Mouse (Mus musculus): Measurements from ENCODE around the gene Kcnip4. TPM values are rescaled to one million over a fixed set of nuclear protein-coding genes. Genes with fewer than 3 reads are reported as not detected.

Kcnip4 gene
- polyA plus RNA-seq, 1 experiment from 2014 or later, result 26.1 TPM

DNA sequence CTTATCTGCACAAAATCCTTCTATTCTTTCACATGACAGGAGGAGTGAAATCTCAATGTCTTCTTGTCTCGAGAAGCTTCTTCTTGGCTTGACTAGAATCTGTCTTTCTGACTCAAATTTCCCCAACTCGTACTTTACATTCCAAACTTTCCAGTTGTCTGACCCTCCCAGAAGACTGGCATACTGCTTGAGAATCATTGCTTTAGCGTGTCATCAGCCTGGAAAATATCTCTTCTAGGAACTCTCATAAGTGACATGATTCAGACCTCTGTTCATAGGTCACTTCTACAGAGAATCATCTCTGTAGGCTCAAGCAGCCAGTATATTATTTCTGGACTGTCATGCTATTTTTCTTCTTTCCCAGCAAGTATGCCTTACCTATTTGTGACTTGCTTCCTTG lies 26.0 kb downstream of the Kcnip4 start:
- Histone ChIP-seq H3K36me3 (ENCODE audit: control insufficient read depth, insufficient read depth, low read length) (no peaks in the 10 kb centered on the region), H3K9me3 (ENCODE audit: control insufficient read depth, low read length) (no peaks in the 10 kb centered on the region), H3K27me3 (ENCODE audit: control insufficient read depth, insufficient read depth, low read length) (no peaks in the 10 kb centered on the region), H3K9ac (replicated peaks; ENCODE audit: low read depth, low read length) (no peak overlapping the region), H3K4me1 (ENCODE audit: control insufficient read depth, insufficient read depth, low read length) (no peaks in the 10 kb centered on the region), H3K27ac (ENCODE audit: low read depth, low read length) (no peak overlapping the region), H3K4me2 (ENCODE audit: low read depth, low read length) (no peak overlapping the region), H3K4me3 (ENCODE audit: low read depth, low read length) (no peak overlapping the region)
- 89% methylated on average over 3 of the region's 3 CpGs for WGBS
- no peak for ATAC-seq (ENCODE audit: low read depth)

DNA sequence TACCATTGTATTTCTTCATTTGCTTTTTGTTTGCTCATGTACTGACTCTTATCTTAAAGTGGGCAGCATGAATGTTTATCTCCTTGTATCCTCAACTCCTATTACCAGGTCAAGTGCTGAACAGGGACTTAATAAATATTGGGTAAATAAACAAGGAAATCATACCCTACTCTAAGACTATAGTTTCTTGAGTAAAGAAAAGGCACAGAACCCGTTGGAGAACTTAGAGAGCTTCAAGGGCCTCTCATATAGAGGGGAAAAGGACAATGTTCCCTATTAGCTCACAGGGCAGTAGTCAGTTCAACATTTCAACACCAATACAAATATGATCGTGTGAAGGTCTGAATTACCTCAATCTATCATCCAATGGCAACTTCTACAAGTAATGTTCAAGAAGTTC lies 37.4 kb downstream of the Kcnip4 start:
- WGBS, result 88% methylated on average over 2 of the region's 2 CpGs
- ATAC-seq (ENCODE audit: low read depth), result no peak
- H3K27me3 ChIP-seq (ENCODE audit: control insufficient read depth, insufficient read depth, low read length), result no peaks in the 10 kb centered on the region
- H3K4me3 ChIP-seq (ENCODE audit: low read depth, low read length), result no peak overlapping the region
- no peak overlapping the region for H3K4me2 ChIP-seq (ENCODE audit: low read depth, low read length)
- H3K9me3 ChIP-seq (ENCODE audit: control insufficient read depth, low read length), result no peaks in the 10 kb centered on the region
- H3K9ac ChIP-seq (replicated peaks; ENCODE audit: low read depth, low read length), result no peak overlapping the region
- H3K36me3 ChIP-seq (ENCODE audit: control insufficient read depth, insufficient read depth, low read length), result no peaks in the 10 kb centered on the region
- no peaks in the 10 kb centered on the region for H3K4me1 ChIP-seq (ENCODE audit: control insufficient read depth, insufficient read depth, low read length)
- H3K27ac ChIP-seq (ENCODE audit: low read depth, low read length), result no peak overlapping the region

DNA sequence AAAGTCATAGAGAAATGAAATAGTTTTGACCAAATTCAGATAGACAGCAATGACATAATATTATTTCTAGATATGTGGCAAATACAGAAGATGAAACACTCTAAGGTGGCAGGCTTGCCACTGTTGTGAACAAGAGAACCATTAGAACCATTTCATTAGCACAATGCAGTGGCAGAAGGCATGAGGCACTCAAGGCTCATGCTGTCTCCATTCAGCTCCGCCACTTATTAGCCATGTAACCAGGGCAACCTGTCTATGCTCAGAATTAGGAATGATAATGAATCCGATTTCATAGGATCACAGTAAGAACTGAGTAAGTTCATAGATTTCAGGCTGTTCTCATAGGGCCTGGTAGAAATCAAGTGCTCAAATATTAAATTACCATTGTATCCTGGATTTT lies 54.0 kb downstream of the Kcnip4 start:
- no peaks in the 10 kb centered on the region for H3K9me3 ChIP-seq (ENCODE audit: control insufficient read depth, low read length)
- no peaks in the 10 kb centered on the region for H3K27me3 ChIP-seq (ENCODE audit: control insufficient read depth, insufficient read depth, low read length)
- no peaks in the 10 kb centered on the region for H3K36me3 ChIP-seq (ENCODE audit: control insufficient read depth, insufficient read depth, low read length)
- H3K4me1 ChIP-seq (ENCODE audit: control insufficient read depth, insufficient read depth, low read length), result no peaks in the 10 kb centered on the region
- H3K4me3 ChIP-seq (ENCODE audit: low read depth, low read length), result no peak overlapping the region
- WGBS, result 68% methylated on average over 2 of the region's 2 CpGs
- no peak overlapping the region for H3K4me2 ChIP-seq (ENCODE audit: low read depth, low read length)
- H3K27ac ChIP-seq (ENCODE audit: low read depth, low read length), result no peak overlapping the region
- no peak for ATAC-seq (ENCODE audit: low read depth)
- H3K9ac ChIP-seq (replicated peaks; ENCODE audit: low read depth, low read length), result no peak overlapping the region

DNA sequence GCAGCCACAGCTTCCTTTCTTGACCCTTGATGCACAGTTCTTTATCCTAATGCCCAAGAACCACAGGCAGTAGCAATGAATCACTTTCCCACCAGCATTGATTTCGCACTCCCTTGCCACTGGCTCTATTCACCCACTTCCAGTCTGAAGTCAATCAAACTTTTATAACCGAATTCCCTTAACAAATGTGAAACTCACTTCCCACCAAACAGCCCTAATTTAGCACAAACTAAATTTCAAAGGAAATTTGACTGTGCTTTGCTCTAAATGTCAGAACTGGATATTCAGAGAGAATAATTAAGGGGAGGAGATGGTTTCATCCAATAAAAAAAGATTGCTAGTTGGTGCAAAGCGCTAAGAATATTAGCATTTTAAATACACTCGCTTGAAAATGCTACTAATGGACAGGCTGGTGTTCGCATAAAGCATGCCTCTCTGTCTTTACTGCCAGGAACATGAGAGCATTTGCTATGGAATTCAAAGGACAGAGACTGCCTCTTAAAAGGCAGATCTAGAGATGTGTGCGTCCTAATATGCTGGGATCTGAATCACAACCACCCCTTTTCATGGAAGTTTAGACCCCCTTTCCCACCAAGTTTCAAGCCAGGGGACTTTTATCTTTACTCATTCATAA lies 63.9 kb downstream of the Kcnip4 start:
- Histone ChIP-seq H3K9me3 (ENCODE audit: control insufficient read depth, low read length) (no peaks in the 10 kb centered on the region), H3K9ac (replicated peaks; ENCODE audit: low read depth, low read length) (no peak overlapping the region), H3K27me3 (ENCODE audit: control insufficient read depth, insufficient read depth, low read length) (no peaks in the 10 kb centered on the region), H3K4me3 (ENCODE audit: low read depth, low read length) (no peak overlapping the region), H3K4me2 (ENCODE audit: low read depth, low read length) (no peak overlapping the region), H3K4me1 (ENCODE audit: control insufficient read depth, insufficient read depth, low read length) (no peaks in the 10 kb centered on the region), H3K27ac (ENCODE audit: low read depth, low read length) (no peak overlapping the region), H3K36me3 (ENCODE audit: control insufficient read depth, insufficient read depth, low read length) (no peaks in the 10 kb centered on the region)
- ATAC-seq (ENCODE audit: low read depth), result no peak
- 43% methylated on average over 6 of the region's 6 CpGs for WGBS

DNA sequence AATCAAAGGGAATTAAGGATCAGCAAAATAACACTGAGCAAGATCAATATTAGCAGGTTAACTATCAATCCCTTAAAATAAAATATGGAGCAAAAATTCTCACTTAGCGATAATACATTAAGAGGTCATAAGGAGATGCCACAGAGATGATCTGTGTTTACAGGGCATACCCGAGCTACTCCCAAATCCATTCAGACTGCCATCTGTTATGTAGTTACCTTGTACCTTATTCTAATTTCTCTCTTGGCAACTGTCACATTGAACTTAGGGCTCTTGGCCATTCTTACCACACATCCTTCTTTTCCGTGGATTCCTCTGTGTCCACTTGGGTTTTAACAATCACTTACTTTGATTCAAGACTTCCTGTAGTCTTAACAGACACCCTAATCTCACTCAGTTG lies 71.6 kb downstream of the Kcnip4 start:
- H3K4me2 ChIP-seq (ENCODE audit: low read depth, low read length), result no peak overlapping the region
- no peaks in the 10 kb centered on the region for H3K36me3 ChIP-seq (ENCODE audit: control insufficient read depth, insufficient read depth, low read length)
- H3K9me3 ChIP-seq (ENCODE audit: control insufficient read depth, low read length), result no peaks in the 10 kb centered on the region
- H3K9ac ChIP-seq (replicated peaks; ENCODE audit: low read depth, low read length), result no peak overlapping the region
- WGBS, result 90% methylated on average over 3 of the region's 3 CpGs
- H3K27me3 ChIP-seq (ENCODE audit: control insufficient read depth, insufficient read depth, low read length), result no peaks in the 10 kb centered on the region
- H3K4me3 ChIP-seq (ENCODE audit: low read depth, low read length), result no peak overlapping the region
- H3K27ac ChIP-seq (ENCODE audit: low read depth, low read length), result no peak overlapping the region
- H3K4me1 ChIP-seq (ENCODE audit: control insufficient read depth, insufficient read depth, low read length), result no peaks in the 10 kb centered on the region
- ATAC-seq (ENCODE audit: low read depth), result no peak

DNA sequence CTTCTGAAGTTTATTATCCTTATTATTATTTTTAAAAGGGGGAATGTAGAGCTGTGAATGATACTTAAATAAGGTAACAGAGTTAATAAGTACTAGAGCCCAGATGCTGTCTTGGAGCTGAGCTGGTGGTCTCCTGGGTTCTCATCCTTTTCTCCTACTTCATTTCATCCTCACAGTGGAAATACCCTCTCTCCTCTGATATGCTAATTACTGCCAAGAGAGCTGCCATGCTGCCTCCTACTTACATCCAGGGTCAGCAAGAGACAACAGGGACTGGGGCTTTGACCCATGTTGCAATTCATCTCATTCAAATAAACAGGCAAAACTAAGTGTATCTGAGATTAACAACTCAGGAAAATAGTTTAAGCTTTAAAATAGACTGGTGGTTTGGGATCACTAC lies 73.4 kb downstream of the Kcnip4 start:
- no peaks in the 10 kb centered on the region for H3K4me1 ChIP-seq (ENCODE audit: control insufficient read depth, insufficient read depth, low read length)
- no peak overlapping the region for H3K27ac ChIP-seq (ENCODE audit: low read depth, low read length)
- H3K27me3 ChIP-seq (ENCODE audit: control insufficient read depth, insufficient read depth, low read length), result no peaks in the 10 kb centered on the region
- ATAC-seq (ENCODE audit: low read depth), result no peak
- no peaks in the 10 kb centered on the region for H3K36me3 ChIP-seq (ENCODE audit: control insufficient read depth, insufficient read depth, low read length)
- H3K4me3 ChIP-seq (ENCODE audit: low read depth, low read length), result no peak overlapping the region
- H3K9ac ChIP-seq (replicated peaks; ENCODE audit: low read depth, low read length), result no peak overlapping the region
- H3K4me2 ChIP-seq (ENCODE audit: low read depth, low read length), result no peak overlapping the region
- H3K9me3 ChIP-seq (ENCODE audit: control insufficient read depth, low read length), result no peaks in the 10 kb centered on the region

DNA sequence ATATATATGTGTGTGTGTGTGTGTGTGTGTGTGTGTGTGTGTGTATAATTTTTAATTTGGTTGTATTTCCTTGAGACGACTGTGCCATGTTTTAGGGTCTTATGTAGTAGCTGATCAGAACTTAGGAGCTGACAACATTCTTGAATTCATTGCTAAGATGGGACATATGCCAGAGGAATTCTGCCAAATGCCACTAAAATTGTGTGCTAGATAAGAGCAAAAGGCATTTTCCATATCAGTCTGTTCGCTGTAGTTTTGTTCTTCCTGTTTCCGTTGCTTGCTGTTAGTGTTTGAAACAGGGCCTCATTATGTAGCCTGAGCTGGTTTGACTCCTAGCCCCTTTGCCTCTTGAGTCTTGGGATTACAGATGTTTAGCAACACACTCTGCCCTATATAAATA lies 73.8 kb downstream of the Kcnip4 start:
- Histone ChIP-seq H3K27me3 (ENCODE audit: control insufficient read depth, insufficient read depth, low read length) (no peaks in the 10 kb centered on the region), H3K36me3 (ENCODE audit: control insufficient read depth, insufficient read depth, low read length) (no peaks in the 10 kb centered on the region), H3K4me2 (ENCODE audit: low read depth, low read length) (no peak overlapping the region), H3K27ac (ENCODE audit: low read depth, low read length) (no peak overlapping the region), H3K9ac (replicated peaks; ENCODE audit: low read depth, low read length) (no peak overlapping the region), H3K4me1 (ENCODE audit: control insufficient read depth, insufficient read depth, low read length) (no peaks in the 10 kb centered on the region), H3K9me3 (ENCODE audit: control insufficient read depth, low read length) (no peaks in the 10 kb centered on the region), H3K4me3 (ENCODE audit: low read depth, low read length) (no peak overlapping the region)
- ATAC-seq (ENCODE audit: low read depth), result no peak
- 84% methylated on average over 3 of the region's 3 CpGs for WGBS

DNA sequence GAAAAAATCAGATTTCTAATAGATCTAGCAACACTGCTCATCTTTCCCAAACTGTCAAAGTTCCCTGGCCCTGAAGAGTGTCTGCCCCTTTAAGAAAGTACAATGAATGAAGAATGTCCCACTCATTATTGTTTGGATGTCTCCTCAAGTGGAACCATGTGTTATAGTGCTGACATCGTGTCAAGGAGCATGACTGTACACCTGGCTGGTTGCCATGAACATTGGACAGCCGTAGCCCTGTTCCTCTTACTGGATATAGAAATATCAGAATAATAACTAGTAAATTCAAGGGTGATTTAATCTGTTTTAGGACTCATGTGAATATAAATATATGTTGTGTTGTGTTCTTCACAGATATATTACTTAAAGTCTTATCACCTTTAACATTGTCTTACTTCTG lies 87.5 kb downstream of the Kcnip4 start:
- H3K9me3 ChIP-seq (ENCODE audit: control insufficient read depth, low read length), result no peaks in the 10 kb centered on the region
- no peaks in the 10 kb centered on the region for H3K36me3 ChIP-seq (ENCODE audit: control insufficient read depth, insufficient read depth, low read length)
- no peak overlapping the region for H3K4me2 ChIP-seq (ENCODE audit: low read depth, low read length)
- H3K4me1 ChIP-seq (ENCODE audit: control insufficient read depth, insufficient read depth, low read length), result no peaks in the 10 kb centered on the region
- no peak overlapping the region for H3K4me3 ChIP-seq (ENCODE audit: low read depth, low read length)
- 65% methylated on average over 2 of the region's 2 CpGs for WGBS
- H3K27ac ChIP-seq (ENCODE audit: low read depth, low read length), result no peak overlapping the region
- no peak overlapping the region for H3K9ac ChIP-seq (replicated peaks; ENCODE audit: low read depth, low read length)
- H3K27me3 ChIP-seq (ENCODE audit: control insufficient read depth, insufficient read depth, low read length), result no peaks in the 10 kb centered on the region
- no peak for ATAC-seq (ENCODE audit: low read depth)

DNA sequence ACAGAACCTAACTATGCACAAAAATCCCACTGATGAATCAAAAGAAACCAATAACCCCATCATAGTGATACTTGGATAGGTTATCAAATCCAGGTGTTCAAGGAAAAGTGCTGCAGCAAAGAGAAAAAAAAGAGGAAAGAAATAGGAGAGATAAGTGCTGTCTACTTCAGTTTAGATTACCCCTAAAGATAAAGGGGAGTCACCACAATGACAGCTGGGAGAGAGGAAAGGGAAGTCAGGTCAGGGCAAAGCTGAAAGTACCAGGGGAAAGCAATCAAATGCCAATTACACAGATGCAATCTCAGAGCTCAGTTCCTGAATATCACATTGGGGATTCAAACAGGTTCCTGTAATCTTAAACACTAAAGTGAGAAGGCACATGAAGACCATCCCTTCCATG lies 97.0 kb downstream of the Kcnip4 start:
- Histone ChIP-seq H3K9ac (replicated peaks; ENCODE audit: low read depth, low read length) (no peak overlapping the region), H3K27me3 (ENCODE audit: control insufficient read depth, insufficient read depth, low read length) (no peaks in the 10 kb centered on the region), H3K36me3 (ENCODE audit: control insufficient read depth, insufficient read depth, low read length) (no peaks in the 10 kb centered on the region), H3K9me3 (ENCODE audit: control insufficient read depth, low read length) (no peaks in the 10 kb centered on the region), H3K27ac (ENCODE audit: low read depth, low read length) (no peak overlapping the region), H3K4me2 (ENCODE audit: low read depth, low read length) (no peak overlapping the region), H3K4me1 (ENCODE audit: control insufficient read depth, insufficient read depth, low read length) (no peaks in the 10 kb centered on the region), H3K4me3 (ENCODE audit: low read depth, low read length) (no peak overlapping the region)
- no peak for ATAC-seq (ENCODE audit: low read depth)

DNA sequence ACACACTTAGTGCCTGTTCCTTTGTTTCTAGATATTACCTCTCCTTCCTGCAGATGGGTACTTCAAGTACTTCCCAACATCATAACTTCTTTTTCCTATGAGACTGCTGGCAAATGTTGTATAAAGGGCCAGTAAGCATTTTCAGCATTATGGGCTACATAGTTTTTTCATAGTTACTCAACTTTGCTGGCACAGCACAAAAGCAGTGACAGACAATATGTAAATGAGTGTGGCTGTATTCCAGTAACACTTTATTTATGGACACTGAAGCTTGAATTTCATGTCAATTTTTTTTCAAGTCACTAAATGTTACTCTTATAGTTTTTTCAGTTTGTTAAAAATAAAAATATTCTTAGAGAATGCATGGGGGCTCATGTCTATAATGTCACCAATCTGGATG lies 105.0 kb downstream of the Kcnip4 start:
- no peaks in the 10 kb centered on the region for H3K4me1 ChIP-seq (ENCODE audit: control insufficient read depth, insufficient read depth, low read length)
- no peaks in the 10 kb centered on the region for H3K27me3 ChIP-seq (ENCODE audit: control insufficient read depth, insufficient read depth, low read length)
- H3K36me3 ChIP-seq (ENCODE audit: control insufficient read depth, insufficient read depth, low read length), result no peaks in the 10 kb centered on the region
- no peak overlapping the region for H3K4me2 ChIP-seq (ENCODE audit: low read depth, low read length)
- no peak overlapping the region for H3K4me3 ChIP-seq (ENCODE audit: low read depth, low read length)
- H3K27ac ChIP-seq (ENCODE audit: low read depth, low read length), result no peak overlapping the region
- ATAC-seq (ENCODE audit: low read depth), result no peak
- no peaks in the 10 kb centered on the region for H3K9me3 ChIP-seq (ENCODE audit: control insufficient read depth, low read length)
- H3K9ac ChIP-seq (replicated peaks; ENCODE audit: low read depth, low read length), result no peak overlapping the region
